Mouse (Mus musculus): ENCODE data around the gene Nras. TPM values are rescaled to one million over a fixed set of nuclear protein-coding genes. Genes with fewer than 3 reads are reported as not detected.

Nras gene
- 34.4 TPM for polyA plus RNA-seq (2014; fragmentation: Illumina TruSeq; extraction: RNeasy Lipid Tissue Mini Kit (QIAGEN cat#74804); ENCODE audit: low read depth, low replicate concordance)

GRCm38 (mm10) chr3:103058207-103059157 is at the start of gene Nras:
Nras (plus strand) TSS chr3:103058285.

GRCm38 (mm10) chr3:103020249-103020942 is 37.7 kb upstream of the Nras start, which contains the start of gene Csde1:
Csde1 (plus strand) TSS chr3:103020426.

GRCm38 (mm10) chr3:103073771-103074170 is 15.7 kb downstream of the Nras start, which contains the start of gene Ampd1:
Ampd1 (plus strand) TSS chr3:103074014.

GRCm38 (mm10) chr3:103102454-103103390 is 44.6 kb downstream of the Nras start, which contains the start of gene Dennd2c:
Dennd2c (plus strand) TSS chr3:103102604.

Other genes starting within 250 kb of the Nras start
- gene Sycp1, start 122.2 kb upstream of the Nras start, polyA plus RNA-seq (2014; fragmentation: Illumina TruSeq; extraction: RNeasy Lipid Tissue Mini Kit (QIAGEN cat#74804); ENCODE audit: low read depth, low replicate concordance): not detected
- not detected for gene Nr1h5, start 94.2 kb upstream of the Nras start, polyA plus RNA-seq (2014; fragmentation: Illumina TruSeq; extraction: RNeasy Lipid Tissue Mini Kit (QIAGEN cat#74804); ENCODE audit: low read depth, low replicate concordance)
- 36.9 TPM for gene Sike1, start 62.6 kb upstream of the Nras start, polyA plus RNA-seq (2014; fragmentation: Illumina TruSeq; extraction: RNeasy Lipid Tissue Mini Kit (QIAGEN cat#74804); ENCODE audit: low read depth, low replicate concordance)
- 468 TPM for gene Csde1, start 37.9 kb upstream of the Nras start, polyA plus RNA-seq (2014; fragmentation: Illumina TruSeq; extraction: RNeasy Lipid Tissue Mini Kit (QIAGEN cat#74804); ENCODE audit: low read depth, low replicate concordance)
- not detected for gene Ampd1, start 15.7 kb downstream of the Nras start, polyA plus RNA-seq (2014; fragmentation: Illumina TruSeq; extraction: RNeasy Lipid Tissue Mini Kit (QIAGEN cat#74804); ENCODE audit: low read depth, low replicate concordance)
- gene Dennd2c, start 44.3 kb downstream of the Nras start, polyA plus RNA-seq (2014; fragmentation: Illumina TruSeq; extraction: RNeasy Lipid Tissue Mini Kit (QIAGEN cat#74804); ENCODE audit: low read depth, low replicate concordance): 2.0 TPM
- gene Bcas2, start 113.4 kb downstream of the Nras start, polyA plus RNA-seq (2014; fragmentation: Illumina TruSeq; extraction: RNeasy Lipid Tissue Mini Kit (QIAGEN cat#74804); ENCODE audit: low read depth, low replicate concordance): 113 TPM
- 61.0 TPM for gene Trim33, start 221.0 kb downstream of the Nras start, polyA plus RNA-seq (2014; fragmentation: Illumina TruSeq; extraction: RNeasy Lipid Tissue Mini Kit (QIAGEN cat#74804); ENCODE audit: low read depth, low replicate concordance)